Mouse (Mus musculus): ENCODE results near the gene Rpl3. TPM values are rescaled to one million over a fixed set of nuclear protein-coding genes. Genes with fewer than 3 reads are reported as not detected.

Rpl3 gene
- total RNA-seq, 1 experiment: 1,661 TPM

GRCm38 (mm10) chr15:80042152-80042551 is 49.5 kb downstream of the Rpl3 start:
- in situ Hi-C loops (cut with MboI; ENCODE audit: low sequenced_read_pairs in 2 of 2, unreplicated experiment in 2 of 2): no loop called here
- no peak overlapping the region for H3K27ac ChIP-seq (ENCODE audit: insufficient read depth, low read depth, low read length, poor library complexity, severe bottlenecking)
- no peaks in the 10 kb centered on the region for H3K9me3 ChIP-seq (ENCODE audit: control insufficient read depth, insufficient read depth, low read depth, low read length)
- TF ChIP-seq HCFC1 (IDR thresholded peaks at IDR 0.05; ENCODE audit: borderline replicate concordance, insufficient read depth, low read length) (no peak), ZNF384 (IDR thresholded peaks at IDR 0.05; ENCODE audit: low read depth, low read length) (no peak), ZC3H11A (IDR thresholded peaks at IDR 0.05; ENCODE audit: borderline replicate concordance, low read depth, low read length) (no peak), MAFK (IDR thresholded peaks at IDR 0.05; ENCODE audit: insufficient read depth, low read depth, low read length) (no peak), CHD2 (IDR thresholded peaks at IDR 0.05; ENCODE audit: low read depth, low read length) (no peak)
- DNase-seq (ENCODE audit: low read depth, low spot score): no peak
- no peak overlapping the region for H3K9ac ChIP-seq (ENCODE audit: insufficient read depth, low read depth, low read length, poor library complexity, severe bottlenecking)
- no peaks in the 10 kb centered on the region for H3K36me3 ChIP-seq (ENCODE audit: control insufficient read depth, insufficient read depth, low read length, poor library complexity, severe bottlenecking)
- no peaks in the 10 kb centered on the region for H3K4me1 ChIP-seq (ENCODE audit: control insufficient read depth in 2 of 2, insufficient read depth in 2 of 2, low read length in 2 of 2, poor library complexity in 1 of 2)
- no peak overlapping the region for H3K4me3 ChIP-seq (ENCODE audit: insufficient read depth in 1 of 2, low read depth in 1 of 2, low read length in 2 of 2, poor library complexity in 1 of 2, severe bottlenecking in 1 of 2)

DNA sequence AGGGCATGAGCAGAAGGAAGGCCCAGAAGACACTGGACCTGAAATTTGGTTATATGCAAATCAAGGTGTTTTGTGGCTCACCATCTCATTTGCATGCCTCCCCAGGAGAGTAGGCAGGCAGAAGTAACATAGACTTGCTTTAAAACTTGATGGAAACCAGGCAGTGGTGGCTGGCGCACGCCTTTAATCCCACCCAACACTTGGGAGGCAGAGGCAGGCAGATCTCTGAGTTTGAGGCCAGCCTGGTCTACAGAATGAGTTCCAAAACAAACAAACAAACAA is 53.6 kb downstream of the Rpl3 start:
- in situ Hi-C loops (cut with MboI; ENCODE audit: low sequenced_read_pairs in 2 of 2, unreplicated experiment in 2 of 2): no loop called here
- Histone ChIP-seq H3K4me1 (ENCODE audit: control insufficient read depth in 2 of 2, insufficient read depth in 2 of 2, low read length in 2 of 2, poor library complexity in 1 of 2) (peaks cover 6 to 10% of the 10 kb centered on the region in 2 experiments; a peak in 3 of 4 replicates), H3K9ac (ENCODE audit: insufficient read depth, low read depth, low read length, poor library complexity, severe bottlenecking) (no peak overlapping the region), H3K36me3 (ENCODE audit: control insufficient read depth, insufficient read depth, low read length, poor library complexity, severe bottlenecking) (no peaks in the 10 kb centered on the region), H3K27ac (ENCODE audit: insufficient read depth, low read depth, low read length, poor library complexity, severe bottlenecking) (no peak overlapping the region), H3K4me3 (ENCODE audit: insufficient read depth in 1 of 2, low read depth in 1 of 2, low read length in 2 of 2, poor library complexity in 1 of 2, severe bottlenecking in 1 of 2) (no peak overlapping the region), H3K9me3 (ENCODE audit: control insufficient read depth, insufficient read depth, low read depth, low read length) (no peaks in the 10 kb centered on the region)
- TF ChIP-seq MAFK (IDR thresholded peaks at IDR 0.05; ENCODE audit: insufficient read depth, low read depth, low read length) (no peak), CHD2 (IDR thresholded peaks at IDR 0.05; ENCODE audit: low read depth, low read length) (no peak), ZNF384 (IDR thresholded peaks at IDR 0.05; ENCODE audit: low read depth, low read length) (no peak), HCFC1 (IDR thresholded peaks at IDR 0.05; ENCODE audit: borderline replicate concordance, insufficient read depth, low read length) (no peak), ZC3H11A (IDR thresholded peaks at IDR 0.05; ENCODE audit: borderline replicate concordance, low read depth, low read length) (no peak)
- DNase-seq (ENCODE audit: low read depth, low spot score): no peak

DNA sequence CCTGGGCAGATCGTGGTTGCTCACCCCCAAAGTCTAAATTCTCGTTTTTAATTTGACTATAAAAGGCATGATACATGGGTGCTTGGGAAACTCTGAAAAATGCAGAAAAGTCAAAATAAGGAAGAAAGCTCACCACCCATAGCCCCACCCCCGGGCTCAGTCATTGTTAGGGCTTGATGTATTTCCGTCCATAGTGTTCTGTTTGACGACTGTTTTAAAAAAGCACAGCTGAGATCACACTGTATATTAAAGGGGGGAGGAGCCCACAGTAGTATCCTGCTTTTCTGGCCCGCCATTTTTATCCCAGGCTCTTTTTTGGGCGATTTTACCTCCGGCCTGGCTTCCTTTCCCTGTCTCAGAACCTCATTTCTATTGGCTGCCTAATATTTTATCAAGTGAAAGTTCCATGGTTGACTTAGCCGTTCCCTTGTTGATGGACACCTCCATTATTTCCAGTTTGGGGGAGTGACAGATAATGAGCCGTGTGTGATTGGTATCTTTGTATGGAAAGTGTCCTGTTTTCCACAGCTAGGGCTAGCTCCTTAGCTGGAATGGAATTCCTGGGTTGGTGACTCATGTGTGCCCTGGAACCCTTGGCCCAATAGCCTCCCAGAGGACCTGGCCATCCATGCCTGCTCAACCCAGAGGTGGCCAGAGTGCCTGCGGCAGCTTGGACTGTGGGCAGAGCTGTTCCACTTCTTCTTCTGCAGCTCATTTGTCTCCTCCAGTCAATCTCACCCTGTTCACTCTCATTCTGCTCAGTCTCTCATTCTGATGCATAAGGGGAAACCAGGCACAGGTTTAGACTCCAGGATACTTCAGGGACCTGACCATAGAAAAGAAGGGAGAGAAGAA is 54.2 kb downstream of the Rpl3 start:
- Histone ChIP-seq H3K4me3 (ENCODE audit: insufficient read depth in 1 of 2, low read depth in 1 of 2, low read length in 2 of 2, poor library complexity in 1 of 2, severe bottlenecking in 1 of 2) (no peak overlapping the region), H3K36me3 (ENCODE audit: control insufficient read depth, insufficient read depth, low read length, poor library complexity, severe bottlenecking) (no peaks in the 10 kb centered on the region), H3K27ac (ENCODE audit: insufficient read depth, low read depth, low read length, poor library complexity, severe bottlenecking) (no peak overlapping the region), H3K9ac (ENCODE audit: insufficient read depth, low read depth, low read length, poor library complexity, severe bottlenecking) (no peak overlapping the region), H3K4me1 (ENCODE audit: control insufficient read depth in 2 of 2, insufficient read depth in 2 of 2, low read length in 2 of 2, poor library complexity in 1 of 2) (peaks cover 6 to 10% of the 10 kb centered on the region in 2 experiments; a peak in 3 of 4 replicates), H3K9me3 (ENCODE audit: control insufficient read depth, insufficient read depth, low read depth, low read length) (no peaks in the 10 kb centered on the region)
- in situ Hi-C loops (cut with MboI; ENCODE audit: low sequenced_read_pairs in 2 of 2, unreplicated experiment in 2 of 2): no loop called here
- no peak for DNase-seq (ENCODE audit: low read depth, low spot score)
- TF ChIP-seq CHD2 (IDR thresholded peaks at IDR 0.05; ENCODE audit: low read depth, low read length) (no peak), MAFK (IDR thresholded peaks at IDR 0.05; ENCODE audit: insufficient read depth, low read depth, low read length) (no peak), ZNF384 (IDR thresholded peaks at IDR 0.05; ENCODE audit: low read depth, low read length) (no peak), HCFC1 (IDR thresholded peaks at IDR 0.05; ENCODE audit: borderline replicate concordance, insufficient read depth, low read length) (no peak), ZC3H11A (IDR thresholded peaks at IDR 0.05; ENCODE audit: borderline replicate concordance, low read depth, low read length) (no peak)

DNA sequence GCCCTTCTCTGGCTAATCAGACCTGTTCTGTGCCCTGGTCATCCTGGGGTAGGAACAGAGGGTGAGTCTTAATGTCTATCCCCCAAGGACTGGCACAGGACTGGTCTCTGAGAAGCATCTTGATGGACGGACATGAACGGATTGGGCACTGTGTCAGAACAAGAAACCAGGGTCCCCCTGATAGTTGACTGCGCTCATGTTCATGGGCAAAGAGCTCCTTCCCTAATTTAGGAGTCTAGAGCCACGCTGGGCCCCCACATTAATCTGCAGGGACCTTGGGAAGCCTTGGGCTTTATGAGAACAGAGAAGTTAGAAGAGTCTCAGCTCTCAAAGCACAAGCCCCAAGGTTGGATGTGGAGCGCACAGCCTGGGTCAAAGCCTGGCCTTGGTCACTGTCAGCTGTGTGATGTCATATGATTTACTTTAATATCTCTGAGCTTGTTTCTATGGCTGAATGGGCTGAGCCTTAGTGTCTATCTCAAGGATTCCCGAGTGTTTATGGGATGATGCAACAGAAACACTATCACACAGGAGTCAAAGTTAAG is 56.3 kb downstream of the Rpl3 start:
- Histone ChIP-seq H3K9ac (ENCODE audit: insufficient read depth, low read depth, low read length, poor library complexity, severe bottlenecking) (no peak overlapping the region), H3K9me3 (ENCODE audit: control insufficient read depth, insufficient read depth, low read depth, low read length) (no peaks in the 10 kb centered on the region), H3K27ac (ENCODE audit: insufficient read depth, low read depth, low read length, poor library complexity, severe bottlenecking) (no peak overlapping the region), H3K4me3 (ENCODE audit: insufficient read depth in 1 of 2, low read depth in 1 of 2, low read length in 2 of 2, poor library complexity in 1 of 2, severe bottlenecking in 1 of 2) (no peak overlapping the region), H3K36me3 (ENCODE audit: control insufficient read depth, insufficient read depth, low read length, poor library complexity, severe bottlenecking) (no peaks in the 10 kb centered on the region), H3K4me1 (ENCODE audit: control insufficient read depth in 2 of 2, insufficient read depth in 2 of 2, low read length in 2 of 2, poor library complexity in 1 of 2) (peaks cover 6 to 10% of the 10 kb centered on the region in 2 experiments; a peak in 3 of 4 replicates)
- no peak for DNase-seq (ENCODE audit: low read depth, low spot score)
- in situ Hi-C loops (cut with MboI; ENCODE audit: low sequenced_read_pairs in 2 of 2, unreplicated experiment in 2 of 2): no loop called here
- TF ChIP-seq ZC3H11A (IDR thresholded peaks at IDR 0.05; ENCODE audit: borderline replicate concordance, low read depth, low read length) (no peak), MAFK (IDR thresholded peaks at IDR 0.05; ENCODE audit: insufficient read depth, low read depth, low read length) (no peak), ZNF384 (IDR thresholded peaks at IDR 0.05; ENCODE audit: low read depth, low read length) (no peak), HCFC1 (IDR thresholded peaks at IDR 0.05; ENCODE audit: borderline replicate concordance, insufficient read depth, low read length) (no peak), CHD2 (IDR thresholded peaks at IDR 0.05; ENCODE audit: low read depth, low read length) (no peak)
